Mouse (Mus musculus): ENCODE data around the gene Hspb2. TPM values are rescaled to one million over a fixed set of nuclear protein-coding genes. Genes with fewer than 3 reads are reported as not detected.

Hspb2 gene
- total and polyA plus RNA-seq, 3 experiments = not detected

DNA sequence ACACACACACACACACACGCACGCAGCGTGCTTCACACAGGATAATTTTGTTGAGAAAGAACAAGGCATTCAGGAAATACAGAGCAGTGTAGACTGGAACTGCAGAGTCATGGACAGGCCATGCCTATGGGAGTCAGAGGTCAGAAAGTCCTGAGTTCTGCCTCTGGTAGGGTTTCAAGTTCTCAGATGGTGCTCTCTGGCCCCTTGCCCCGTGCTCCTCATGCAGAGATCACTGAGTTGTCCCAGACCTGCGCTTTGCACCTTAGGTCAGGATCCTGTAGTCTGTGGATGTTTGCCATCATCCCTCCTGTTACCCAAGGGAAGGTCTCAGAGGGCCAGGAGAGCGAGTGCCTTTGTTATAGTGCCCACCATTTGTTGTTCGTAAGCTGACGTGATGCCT lies 44.6 kb upstream of the Hspb2 start:
- H3K27ac ChIP-seq (ENCODE audit: insufficient read depth, low read depth) = no peak overlapping the region
- H3K79me2 ChIP-seq (replicated peaks; ENCODE audit: control insufficient read depth, extremely low read depth, insufficient read depth, poor library complexity, severe bottlenecking) = no peaks in the 10 kb centered on the region
- in situ Hi-C loops (cut with MboI; ENCODE audit: low pct_ligation_motif_present, low pct_unique_long_range_greater_than_20kb, low sequenced_read_pairs) = no loop called here
- no peaks in the 10 kb centered on the region for H3K9me3 ChIP-seq (replicated peaks; ENCODE audit: low read length)
- dilution Hi-C loops (cut with MboI; ENCODE audit: extremely low pct_ligation_motif_present, extremely low pct_unique_long_range_greater_than_20kb, low sequenced_read_pairs) = no loop called here
- H3K36me3 ChIP-seq (replicated peaks in 1 of 2; ENCODE audit: control insufficient read depth in 1 of 2, insufficient read depth in 1 of 2, low read length in 1 of 2) = peaks cover 17 to 84% of the 10 kb centered on the region in 2 experiments
- H3K4me3 ChIP-seq (replicated peaks in 1 of 3; ENCODE audit: low read depth in 2 of 3, low read length in 2 of 3, poor library complexity in 1 of 3) = no peak overlapping the region
- H3K4me2 ChIP-seq (ENCODE audit: insufficient read depth, low read depth, poor library complexity, severe bottlenecking) = no peak overlapping the region
- H3K27me3 ChIP-seq (replicated peaks) = no peaks in the 10 kb centered on the region
- TF ChIP-seq RAD21 (IDR thresholded peaks at IDR 0.05; ENCODE audit: low read depth, low read length) (no peak), EP300 (IDR thresholded peaks at IDR 0.05; ENCODE audit: low read length) (no peak), CHD2 (IDR thresholded peaks at IDR 0.05; ENCODE audit: low read length) (no peak), ELF1 (IDR thresholded peaks at IDR 0.05; ENCODE audit: low read depth, low read length) (no peak), JUND (conservative IDR thresholded peaks at IDR 0.05; ENCODE audit: low read depth, low read length) (no peak), POLR2A (IDR thresholded peaks at IDR 0.05; ENCODE audit: low read depth, low read length) (no peak), MAZ (IDR thresholded peaks at IDR 0.05; ENCODE audit: low read depth, low read length) (no peak), USF1 (IDR thresholded peaks at IDR 0.05; ENCODE audit: low read depth, low read length) (no peak), TBP (conservative IDR thresholded peaks at IDR 0.05; ENCODE audit: low read depth, low read length) (no peak), IRF4 (IDR thresholded peaks at IDR 0.05; ENCODE audit: low read depth, low read length) (no peak)
- no peak for DNase-seq (ENCODE audit: extremely low read depth)
- H3K9ac ChIP-seq (ENCODE audit: insufficient read depth, low read depth) = no peak overlapping the region
- peaks cover 0 to 4% of the 10 kb centered on the region in 2 experiments; a peak in 1 of 4 replicates for H3K4me1 ChIP-seq (ENCODE audit: control insufficient read depth in 1 of 2, insufficient read depth in 2 of 2)

GRCm38 (mm10) chr9:50795266-50795665 lies 43.1 kb upstream of the Hspb2 start:
- no peak overlapping the region for H3K4me3 ChIP-seq (replicated peaks in 1 of 3; ENCODE audit: low read depth in 2 of 3, low read length in 2 of 3, poor library complexity in 1 of 3)
- H3K9ac ChIP-seq (ENCODE audit: insufficient read depth, low read depth) = no peak overlapping the region
- H3K4me2 ChIP-seq (ENCODE audit: insufficient read depth, low read depth, poor library complexity, severe bottlenecking) = no peak overlapping the region
- H3K27ac ChIP-seq (ENCODE audit: insufficient read depth, low read depth) = no peak overlapping the region
- H3K27me3 ChIP-seq (replicated peaks) = no peaks in the 10 kb centered on the region
- peaks cover 14 to 81% of the 10 kb centered on the region in 2 experiments for H3K36me3 ChIP-seq (replicated peaks in 1 of 2; ENCODE audit: control insufficient read depth in 1 of 2, insufficient read depth in 1 of 2, low read length in 1 of 2)
- in situ Hi-C loops (cut with MboI; ENCODE audit: low pct_ligation_motif_present, low pct_unique_long_range_greater_than_20kb, low sequenced_read_pairs) (no loop called here), dilution Hi-C loops (cut with MboI; ENCODE audit: extremely low pct_ligation_motif_present, extremely low pct_unique_long_range_greater_than_20kb, low sequenced_read_pairs) (no loop called here)
- DNase-seq (ENCODE audit: extremely low read depth) = no peak
- TF ChIP-seq RAD21 (IDR thresholded peaks at IDR 0.05; ENCODE audit: low read depth, low read length) (no peak), MEF2A (IDR thresholded peaks at IDR 0.05; ENCODE audit: borderline replicate concordance, low read depth, low read length) (no peak), NELFE (IDR thresholded peaks at IDR 0.05; ENCODE audit: low read depth, low read length) (no peak), MAFK (IDR thresholded peaks at IDR 0.05; ENCODE audit: insufficient replicate concordance, low read length) (no peak), GABPA (IDR thresholded peaks at IDR 0.05; ENCODE audit: insufficient replicate concordance, low read depth, low read length) (no peak), USF1 (IDR thresholded peaks at IDR 0.05; ENCODE audit: low read depth, low read length) (no peak), MYC (IDR thresholded peaks at IDR 0.05; ENCODE audit: low read depth, low read length) (no peak), NRF1 (IDR thresholded peaks at IDR 0.05; ENCODE audit: low read depth, low read length) (no peak)
- no peaks in the 10 kb centered on the region for H3K9me3 ChIP-seq (replicated peaks; ENCODE audit: low read length)
- peaks cover 0 to 4% of the 10 kb centered on the region in 2 experiments; a peak in 1 of 4 replicates for H3K4me1 ChIP-seq (ENCODE audit: control insufficient read depth in 1 of 2, insufficient read depth in 2 of 2)
- H3K79me2 ChIP-seq (replicated peaks; ENCODE audit: control insufficient read depth, extremely low read depth, insufficient read depth, poor library complexity, severe bottlenecking) = no peaks in the 10 kb centered on the region

Data from CH12.LX (cell line).